13 mouse cellular contexts compared by ENCODE assay signal in the genomic region with DNA sequence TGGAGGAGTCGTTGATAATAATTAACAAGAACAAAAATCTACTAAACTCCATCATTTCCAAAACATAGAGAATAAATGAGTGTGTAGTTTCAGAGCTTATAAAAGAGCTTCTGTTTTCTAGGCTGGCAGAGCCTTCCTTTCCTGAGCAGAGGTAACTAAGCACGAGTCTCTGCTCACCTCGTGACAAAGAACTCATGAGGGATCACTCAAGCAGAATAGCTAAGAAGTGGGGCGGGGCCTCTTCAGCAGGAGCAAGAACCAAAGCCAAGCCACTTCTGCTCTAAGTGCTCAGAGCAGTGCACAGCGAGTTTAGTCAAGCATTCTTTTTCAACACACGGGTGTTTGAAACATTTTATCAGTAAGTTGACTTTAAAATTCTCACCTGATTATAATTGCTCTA. TPM values are rescaled to one million over a fixed set of nuclear protein-coding genes. Genes with fewer than 3 reads are reported as not detected.
DNase-seq lines count a peak whose midpoint lies in the region; ATAC-seq and TF ChIP-seq lines count a peak whose summit lies in the region.
"Had no signal": no experiment of that assay in that cellular context is flagged by ENCODE, and none has a peak within 500 bp of the region (broad histone marks: within the 10 kb centered on the region; RNA-seq: fewer than 3 reads in every experiment).

No protein-coding gene starts in this region.

- no peak overlapping the region for H3K4me3 ChIP-seq in kidney, embryonic 15.5 days (replicated peaks)
- H3K4me3 ChIP-seq in liver, postnatal 0 days (ENCODE audit: low read depth, low read length): no peak overlapping the region
- H3K4me3 ChIP-seq: heart, embryonic 10.5 days; myocyte had no signal

- H3K36me3 ChIP-seq in kidney, embryonic 15.5 days: no peaks in the 10 kb centered on the region
- no peaks in the 10 kb centered on the region for H3K36me3 ChIP-seq in liver, postnatal 0 days (replicated peaks; ENCODE audit: insufficient read depth, low read length)
- H3K36me3 ChIP-seq: heart, embryonic 10.5 days had no signal

- H3K9me3 ChIP-seq in kidney, embryonic 15.5 days (replicated peaks): no peaks in the 10 kb centered on the region
- no peaks in the 10 kb centered on the region for H3K9me3 ChIP-seq in liver, postnatal 0 days (ENCODE audit: low read length)
- H3K9me3 ChIP-seq: heart, embryonic 10.5 days had no signal

- DNase-seq in CD4-positive helper T cell, adult 2 months (ENCODE audit: low read depth, low spot score): peak; percentile 40
- DNase-seq in ES-CJ7 (ENCODE audit: low read depth, low spot score): peak; percentile 35
- DNase-seq in lung, postnatal 25 days (ENCODE audit: low spot score): peak; percentile 87
- DNase-seq in cerebellum, adult 11 months: no peak
- no peak for DNase-seq in cerebellum, adult 9-10 months
- no peak for DNase-seq in liver, postnatal 0 days
- DNase-seq: adrenal gland, postnatal 36 days; right cerebral cortex, postnatal 14 days had no signal

- no peaks in the 10 kb centered on the region for H3K27me3 ChIP-seq in kidney, embryonic 15.5 days
- no peaks in the 10 kb centered on the region for H3K27me3 ChIP-seq in liver, postnatal 0 days (ENCODE audit: insufficient read depth, low read length)

- TF ChIP-seq EP300 in liver, postnatal 0 days (IDR thresholded peaks at IDR 0.05; ENCODE audit: low read depth): no peak

- H3K4me1 ChIP-seq in kidney, embryonic 15.5 days: 0 out of 2 replicates have a peak, but pooled peaks cover 3% of the 10 kb centered on the region
- H3K4me1 ChIP-seq in liver, postnatal 0 days (ENCODE audit: insufficient read depth): no peaks in the 10 kb centered on the region

- no peak overlapping the region for H3K27ac ChIP-seq in kidney, embryonic 15.5 days
- H3K27ac ChIP-seq in liver, postnatal 0 days (ENCODE audit: low read depth): no peak overlapping the region
- H3K27ac ChIP-seq: heart, embryonic 10.5 days; hindbrain, postnatal 0 days; macrophage had no signal

- peak; percentile 66; the same call in 1 of the 2 replicates for ATAC-seq in kidney, embryonic 15.5 days (replicated peaks; ENCODE audit: low FRiP score)
- ATAC-seq in liver, postnatal 0 days: no peak
- ATAC-seq: hindbrain, postnatal 0 days had no signal

- no peak overlapping the region for H3K4me2 ChIP-seq in kidney, embryonic 15.5 days
- H3K4me2 ChIP-seq in liver, postnatal 0 days (ENCODE audit: low read depth, low read length): no peak overlapping the region

- no peak overlapping the region for H3K9ac ChIP-seq in kidney, embryonic 15.5 days
- no peak overlapping the region for H3K9ac ChIP-seq in liver, postnatal 0 days (replicated peaks)

- 48% methylated on average over 6 of the region's 6 CpGs for WGBS in kidney, embryonic 15.5 days
- WGBS in liver, postnatal 0 days (ENCODE audit: insufficient replicate concordance): 58% methylated on average over 6 of the region's 6 CpGs

- TF ChIP-seq CTCF in liver, postnatal 0 days (IDR thresholded peaks at IDR 0.05; ENCODE audit: low read depth): no peak

RNA-seq across cellular contexts. Expression of a gene that starts 40.9 kb away (rescaled TPM):
- polyA plus RNA-seq in kidney, embryonic 15.5 days (2015; fragmentation: Nextera tagmentation; extraction: Ambion mirVana): 84.9 and 85.4 TPM in 2 replicates
- polyA plus RNA-seq in liver, postnatal 0 days (2015; fragmentation: Nextera tagmentation; extraction: Ambion mirVana): 20.2 TPM in 2 replicates

RNA-seq across cellular contexts. Expression of a gene that starts 45.7 kb away (rescaled TPM):
- polyA plus RNA-seq in kidney, embryonic 15.5 days (2015; fragmentation: Nextera tagmentation; extraction: Ambion mirVana): 19.1 and 21.3 TPM in 2 replicates
- 8.3 and 9.0 TPM in 2 replicates for polyA plus RNA-seq in liver, postnatal 0 days (2015; fragmentation: Nextera tagmentation; extraction: Ambion mirVana)

Comparison
In these comparisons a context has a peak if more than half of its experiments do, and no peak if none do; other contexts are left out.
1. DNase-seq: peak in CD4-positive helper T cell, adult 2 months (single experiment), ES-CJ7 (single experiment) and lung, postnatal 25 days (single experiment); none in cerebellum, adult 11 months (single experiment), cerebellum, adult 9-10 months (single experiment) and liver, postnatal 0 days (single experiment).